In the genomic region with DNA sequence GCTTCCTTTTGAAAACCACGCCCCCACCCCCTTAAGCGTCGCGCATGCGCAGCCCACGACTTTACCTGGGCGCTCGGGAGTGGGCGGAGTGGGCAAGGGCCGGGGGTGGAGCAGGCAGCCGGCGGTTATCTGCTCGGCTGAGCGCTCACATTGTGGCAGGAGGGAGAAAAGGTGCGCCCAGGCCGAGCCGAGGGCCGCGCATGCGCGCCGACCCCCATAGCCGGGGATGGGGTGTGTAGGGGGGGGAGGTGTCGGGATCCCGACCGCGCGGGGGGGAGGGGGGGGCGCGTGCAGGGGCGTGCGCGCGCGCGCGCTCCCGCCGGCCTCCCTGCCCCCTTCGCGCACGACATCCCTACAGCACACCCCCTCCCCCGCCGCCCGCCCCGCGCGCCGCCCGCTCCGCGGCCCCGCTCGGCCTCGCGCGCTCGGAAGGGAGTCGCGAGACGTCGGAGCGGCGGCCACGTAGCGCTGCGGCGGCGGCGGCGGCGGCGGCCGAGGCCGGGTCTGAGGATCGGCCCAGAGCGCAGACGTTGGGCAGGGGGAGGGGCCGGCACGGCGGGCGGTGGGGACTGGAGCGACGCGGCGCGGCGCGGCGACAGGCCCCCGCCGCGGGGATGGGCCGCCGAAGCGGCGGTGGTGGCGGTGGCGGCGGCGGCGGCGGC, we compare ENCODE assay signal across 1 mouse cellular context.
TF ChIP-seq lines count a peak whose summit lies in the region.

TSS of gene Zfp652 (plus strand) at position 111 of the 662 bp plus-strand sequence.

TF ChIP-seq in MEL, 35 proteins besides CTCF, POLR2A, EP300 and RAD21 (continued from another document):
- peak; percentile 71; the same call in 1 of the 2 replicates for TF ChIP-seq TCF12 (IDR thresholded peaks at IDR 0.05; ENCODE audit: low read depth, low read length)
- TF ChIP-seq CHD1 (IDR thresholded peaks at IDR 0.05; ENCODE audit: low read depth, low read length), result no peak
- TF ChIP-seq MXI1 (IDR thresholded peaks at IDR 0.05; ENCODE audit: low read depth, low read length), result no peak; the same call in 1 of the 2 replicates
- TF ChIP-seq TAL1 (IDR thresholded peaks at IDR 0.05; ENCODE audit: low read length), result peak; percentile 22; the same call in 1 of the 2 replicates
- peak; percentile 61; the same call in 1 of the 2 replicates for TF ChIP-seq ELF1 (IDR thresholded peaks at IDR 0.05; ENCODE audit: low read depth, low read length)
- no peak for TF ChIP-seq CHD2 (IDR thresholded peaks at IDR 0.05; ENCODE audit: low read length)
- TF ChIP-seq NELFE (IDR thresholded peaks at IDR 0.05; ENCODE audit: low read depth, low read length), result peak; percentile 23
TF ChIP-seq in MEL: peak in this region for 14.
